Mouse (Mus musculus) erythroblast, adult 5-6 weeks (primary cell): Measurements from ENCODE around the gene Uggt1. TPM values are rescaled to one million over a fixed set of nuclear protein-coding genes. Genes with fewer than 3 reads are reported as not detected.

Experiments
- ATAC-seq: replicated peaks from 2 replicates; pipeline ENCODE4 v1.8.0; 2016; ENCODE audit warnings: moderate number of reproducible peaks, mild to moderate bottlenecking, moderate TSS enrichment, inconsistent platforms; ENCODE audit not compliant: poor library complexity, low FRiP score, severe bottlenecking
- total RNA-seq, 2 experiments: library from RNA; stranded (forward) in 1 of 2; stranded (reverse) in 1 of 2; fragments of 150-400 nt in 1 of 2; fragments of 200-764, 138-1000 nt in 1 of 2; gene quantifications; 2 replicates each; pipeline versions ENCODE4 v1.2.3 to v1.2.4; 2015 to 2017; ENCODE audit warnings: low replicate concordance in 2 of 2

The Uggt1 gene
- total RNA-seq, 2 experiments from 2014 or later = 17.5 to 23.0 TPM

DNA sequence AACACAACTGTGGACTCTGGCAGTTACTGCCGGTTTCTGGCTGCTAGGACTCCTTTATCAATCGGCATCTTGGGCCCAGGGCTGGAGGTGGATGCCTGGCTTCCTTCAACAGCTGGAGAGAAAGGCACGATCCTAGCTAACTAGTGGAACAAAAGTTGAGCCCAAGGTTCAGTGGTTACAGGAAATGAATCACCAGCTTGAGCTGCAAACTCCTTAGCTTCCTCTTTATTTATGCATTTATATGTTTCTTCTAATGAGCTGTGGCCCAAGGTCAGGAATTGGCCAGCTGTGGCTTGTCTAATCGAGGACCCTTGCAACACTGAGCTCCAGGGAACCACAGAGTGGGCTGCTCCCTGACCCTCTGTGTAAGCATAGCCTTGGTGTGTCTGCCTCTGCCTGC, 115.4 kb downstream of the Uggt1 start:
- ATAC-seq = no peak

DNA sequence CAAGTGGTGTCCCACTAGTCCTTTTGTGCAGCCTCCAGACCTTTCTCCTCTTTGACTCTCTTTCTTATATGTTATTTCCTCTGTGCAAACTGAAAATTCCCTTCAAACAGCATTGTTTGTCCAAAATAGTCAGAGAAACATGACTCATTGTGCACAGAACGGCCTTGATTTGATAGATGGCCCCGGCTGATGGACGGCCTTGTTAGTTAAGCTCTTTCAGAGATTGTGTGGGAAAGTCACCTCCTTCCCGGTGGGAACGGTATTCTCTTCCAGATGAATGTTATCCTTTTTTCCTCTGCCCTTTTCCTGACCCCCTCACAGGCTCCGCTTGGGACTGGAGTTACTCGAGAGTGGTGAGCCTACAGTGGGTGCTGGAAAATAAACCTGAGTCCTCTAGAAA, 119.4 kb downstream of the Uggt1 start:
- ATAC-seq = no peak

DNA sequence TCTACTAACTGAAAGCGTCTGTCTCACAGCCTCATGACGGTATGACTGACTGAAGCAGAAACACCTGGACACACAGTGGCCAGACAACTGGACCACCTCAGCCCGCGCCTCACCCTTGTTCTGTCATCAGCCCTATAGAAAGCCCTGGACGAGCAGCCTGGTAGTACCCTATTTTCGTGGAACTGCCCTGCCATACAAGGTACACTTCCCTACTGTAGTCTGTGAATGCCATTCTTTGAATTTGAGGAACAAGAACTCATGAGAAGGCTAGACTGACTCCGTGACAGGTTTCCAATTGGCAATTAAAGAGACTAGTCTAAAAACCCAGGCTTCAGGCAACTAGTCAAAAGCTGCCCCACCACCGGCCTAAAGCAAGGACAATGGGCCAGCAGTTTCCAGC, 123.3 kb downstream of the Uggt1 start:
- no peak for ATAC-seq

DNA sequence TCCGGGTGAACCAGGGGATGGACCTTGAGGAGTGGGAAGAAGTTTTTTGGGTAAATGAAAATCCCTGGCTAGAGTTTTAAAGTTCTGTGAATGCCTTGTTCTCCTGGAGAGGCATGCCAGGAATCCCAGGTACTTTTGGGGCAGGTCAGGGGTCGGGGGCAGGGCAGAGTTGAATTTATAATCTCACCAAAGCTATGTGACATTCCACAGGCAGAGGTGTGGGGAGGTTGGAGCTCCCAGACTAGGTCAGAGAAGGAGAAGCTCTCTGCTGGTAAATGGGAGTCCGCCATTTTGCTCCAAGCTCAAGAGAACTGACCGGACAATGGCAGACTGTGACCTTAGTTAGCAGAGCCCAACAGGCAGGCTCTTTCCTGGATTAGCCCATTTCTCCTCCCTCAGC, 125.1 kb downstream of the Uggt1 start:
- no peak for ATAC-seq

GRCm38 (mm10) chr1:36118958-36119357, 125.6 kb downstream of the Uggt1 start:
- ATAC-seq = no peak

DNA sequence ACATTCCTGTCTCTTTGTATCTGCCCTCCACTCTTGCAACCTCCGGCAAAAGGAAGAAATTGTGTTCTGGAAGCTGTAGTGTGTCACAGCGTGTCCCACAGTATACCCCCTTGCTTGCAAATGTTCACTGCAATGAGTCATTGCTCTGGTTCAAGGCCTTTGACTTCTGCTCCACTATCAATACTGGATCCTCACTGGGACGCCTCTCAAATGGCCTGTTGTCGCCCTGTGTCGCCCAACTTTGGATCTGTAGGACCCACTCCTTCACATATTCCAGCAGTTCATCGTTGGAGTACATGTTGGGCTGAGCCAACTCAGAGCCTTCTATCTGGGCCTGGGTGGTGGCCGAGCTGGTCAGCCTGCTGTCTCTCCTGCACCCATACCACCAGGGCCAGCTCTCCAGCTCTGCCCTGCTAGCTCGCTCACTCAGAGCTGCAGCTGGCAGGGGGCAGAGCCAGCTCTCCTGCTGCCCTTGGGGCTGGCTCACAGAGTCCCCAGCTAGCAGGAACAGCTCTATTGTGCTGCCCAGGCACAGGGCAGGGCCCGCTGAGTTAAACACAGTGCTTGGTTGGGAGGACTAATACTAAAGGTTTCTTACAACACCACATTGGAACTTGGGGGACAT, 126.3 kb downstream of the Uggt1 start:
- ATAC-seq = no peak

DNA sequence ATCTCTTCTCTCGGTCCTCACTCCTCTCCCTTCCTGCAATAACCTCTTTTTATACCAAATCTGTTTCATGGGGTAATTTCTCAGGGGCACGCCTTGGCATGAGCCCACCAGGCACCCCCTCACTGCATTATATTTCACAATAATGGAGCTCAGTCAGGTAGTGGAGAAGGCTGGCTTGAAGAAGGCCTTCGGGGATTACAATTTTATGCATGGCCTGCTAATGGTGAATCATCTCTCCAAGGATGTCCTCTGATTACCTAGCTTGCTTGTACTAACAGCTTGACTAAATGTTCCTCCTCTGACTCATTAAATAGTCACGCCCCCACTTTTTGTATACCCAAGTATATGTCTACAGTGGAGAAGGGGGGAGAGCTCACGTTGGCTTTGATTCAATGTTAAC, 128.0 kb downstream of the Uggt1 start:
- ATAC-seq = no peak

DNA sequence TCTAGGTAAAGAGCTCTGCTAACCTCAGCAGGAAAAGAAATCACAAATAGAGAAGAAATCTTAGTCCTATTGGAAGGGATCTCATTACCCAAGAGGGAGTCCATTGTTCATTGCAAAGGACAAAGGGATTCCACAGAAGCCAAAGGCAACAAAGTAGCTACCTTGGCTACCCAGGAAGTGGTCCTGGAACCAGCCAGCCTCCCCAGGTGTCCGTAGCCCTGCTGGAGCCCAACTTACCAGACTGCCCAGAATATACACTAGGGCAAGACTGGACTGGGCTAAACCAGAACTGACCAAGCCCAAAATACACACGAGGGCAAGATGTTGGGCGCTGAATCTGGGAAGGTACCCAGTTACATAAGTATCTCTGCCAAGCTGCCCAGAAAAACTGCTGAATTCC, 129.7 kb downstream of the Uggt1 start:
- no peak for ATAC-seq

GRCm38 (mm10) chr1:36113670-36114069, 130.8 kb downstream of the Uggt1 start:
- ATAC-seq = no peak

GRCm38 (mm10) chr1:36112665-36113064, 131.9 kb downstream of the Uggt1 start:
- ATAC-seq = no peak

DNA sequence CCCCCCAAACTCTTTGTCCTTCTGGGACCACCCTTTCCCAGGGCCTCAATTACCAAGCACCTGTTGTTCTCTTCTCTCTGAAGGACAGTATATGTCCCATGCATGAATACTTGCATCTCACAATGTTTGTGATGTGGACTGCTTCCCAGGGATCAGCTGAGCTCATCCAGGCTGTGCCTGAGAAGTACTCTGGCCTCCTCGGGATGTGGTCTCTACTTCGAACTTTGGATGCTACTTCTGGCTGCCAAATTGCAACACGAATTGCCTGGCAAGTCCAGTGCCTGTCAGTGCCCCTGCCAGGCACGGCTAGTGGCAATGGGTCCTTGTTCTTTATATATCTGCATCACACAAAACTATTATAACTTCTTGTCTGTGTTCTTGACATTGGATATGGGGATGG, 134.5 kb downstream of the Uggt1 start:
- ATAC-seq = no peak

DNA sequence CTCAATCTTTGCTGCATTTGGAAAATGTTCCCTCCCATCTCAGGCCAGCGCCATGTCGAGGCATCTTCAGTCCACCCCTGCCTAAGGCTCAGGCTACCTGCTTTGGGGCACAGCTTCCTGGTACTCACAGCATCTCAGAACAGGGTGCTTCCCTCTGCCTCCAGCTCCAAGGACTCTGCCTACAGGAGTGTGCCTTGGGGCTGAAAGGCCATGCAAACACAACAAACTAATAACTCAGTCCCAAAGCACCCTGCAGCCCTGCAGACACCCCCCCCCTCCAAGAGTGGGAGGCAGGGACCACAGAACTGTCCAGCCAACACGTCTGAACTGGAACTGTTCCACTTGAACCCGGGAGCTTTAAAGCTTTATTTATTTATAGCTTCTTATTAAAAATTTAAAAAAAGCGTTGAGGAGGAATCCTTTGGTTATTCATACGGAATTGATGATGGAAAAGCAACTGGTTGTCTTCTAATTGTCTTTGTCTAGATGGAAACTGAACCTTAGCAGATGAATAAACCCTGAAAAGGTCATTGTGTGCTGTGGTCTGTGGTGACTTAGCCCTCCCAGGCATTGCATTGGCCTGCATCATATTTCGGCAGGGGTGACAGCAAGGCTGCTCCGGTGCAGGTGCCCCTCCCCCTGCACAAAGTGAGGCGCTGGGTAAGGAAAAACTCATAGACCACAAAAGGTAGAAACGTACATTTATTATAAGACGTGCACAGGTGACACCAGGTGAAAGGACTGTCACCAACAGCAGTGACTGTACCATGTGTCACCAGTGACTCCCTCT, 138.4 kb downstream of the Uggt1 start:
- ATAC-seq = no peak

DNA sequence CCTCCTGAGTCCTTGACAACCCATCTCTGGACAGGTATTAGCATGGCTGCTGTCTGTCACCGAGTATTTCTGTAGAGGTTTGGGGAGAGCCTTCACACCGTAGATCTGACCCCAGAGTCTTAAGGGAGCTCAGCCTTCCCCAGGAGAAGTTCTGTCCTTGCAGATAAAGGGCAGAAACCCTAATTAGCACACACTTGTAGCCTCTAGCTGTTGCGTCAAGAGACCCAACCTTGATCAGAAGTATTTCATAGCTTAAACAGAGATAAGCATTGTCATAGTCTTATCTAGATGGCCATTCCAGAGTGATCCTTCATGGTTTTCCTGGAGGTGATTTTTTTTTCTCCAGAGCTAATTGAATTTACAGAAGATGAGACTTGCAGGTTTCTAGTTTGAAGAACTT, 144.1 kb downstream of the Uggt1 start:
- ATAC-seq = no peak

GRCm38 (mm10) chr1:36098432-36098831, 146.1 kb downstream of the Uggt1 start:
- ATAC-seq = no peak

DNA sequence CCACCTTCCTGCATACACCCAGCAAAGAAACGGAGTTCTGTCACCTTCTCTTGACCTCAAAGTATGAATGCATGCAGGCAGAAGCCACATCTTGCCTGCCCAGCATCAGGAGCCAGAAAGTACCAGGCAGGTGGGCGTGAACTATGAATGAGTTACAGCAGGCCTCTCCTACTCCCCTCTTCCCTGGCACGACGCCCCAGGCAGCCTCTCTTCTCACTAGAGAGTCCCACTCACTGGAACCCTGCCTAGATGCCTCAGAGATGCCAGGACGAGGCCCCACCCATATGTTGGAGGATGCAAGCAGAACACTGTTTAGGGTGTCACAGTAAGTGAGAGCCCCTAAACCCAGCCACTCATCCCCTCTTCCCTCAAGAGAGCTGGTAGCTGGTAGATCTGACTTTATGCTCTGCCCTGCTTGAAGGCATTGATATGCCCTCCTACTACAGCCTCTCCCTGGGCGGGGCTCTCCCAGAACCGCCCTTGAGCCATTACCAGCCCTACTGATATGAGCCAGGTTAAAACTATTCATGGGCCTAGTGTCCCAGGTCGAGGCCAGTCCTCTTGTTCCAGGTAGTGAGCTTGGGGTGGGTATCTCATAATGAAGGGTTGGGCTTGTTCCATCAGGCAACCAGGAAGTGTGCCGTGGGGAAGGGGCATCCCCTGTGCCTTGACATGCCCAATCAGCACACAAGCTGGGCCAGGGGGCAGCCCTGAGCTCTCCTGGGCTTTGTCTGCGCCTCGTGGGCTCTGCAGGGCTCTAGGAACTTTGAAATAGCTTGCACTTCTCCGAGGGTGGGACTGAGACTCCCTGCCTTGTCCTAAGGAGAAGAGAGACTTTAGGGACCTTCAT, 148.9 kb downstream of the Uggt1 start:
- ATAC-seq = peak; percentile 75

- ATAC-seq = no peak
Measured at GRCm38 (mm10) chr1:36093741-36094140, 150.8 kb downstream of the Uggt1 start.

DNA sequence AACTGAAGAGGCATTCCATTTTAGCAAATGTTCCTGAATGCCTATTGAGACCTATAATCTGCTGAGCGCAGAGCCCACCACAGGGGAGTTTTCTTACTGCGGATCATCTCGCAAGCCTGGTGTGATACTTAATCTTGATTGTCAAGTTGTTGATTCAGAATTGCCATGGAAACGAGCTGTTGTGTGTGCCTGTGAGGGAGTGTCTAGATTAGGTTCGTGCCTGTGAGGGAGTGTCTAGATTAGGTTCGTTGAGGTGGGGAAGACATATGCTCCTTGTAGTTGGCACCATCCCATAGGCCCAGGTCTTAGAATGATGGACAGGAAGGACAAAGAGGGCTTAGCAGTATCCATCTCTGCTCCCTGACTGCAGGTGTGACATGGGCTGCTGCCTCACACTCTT, 153.3 kb downstream of the Uggt1 start:
- ATAC-seq = peak; percentile 66

DNA sequence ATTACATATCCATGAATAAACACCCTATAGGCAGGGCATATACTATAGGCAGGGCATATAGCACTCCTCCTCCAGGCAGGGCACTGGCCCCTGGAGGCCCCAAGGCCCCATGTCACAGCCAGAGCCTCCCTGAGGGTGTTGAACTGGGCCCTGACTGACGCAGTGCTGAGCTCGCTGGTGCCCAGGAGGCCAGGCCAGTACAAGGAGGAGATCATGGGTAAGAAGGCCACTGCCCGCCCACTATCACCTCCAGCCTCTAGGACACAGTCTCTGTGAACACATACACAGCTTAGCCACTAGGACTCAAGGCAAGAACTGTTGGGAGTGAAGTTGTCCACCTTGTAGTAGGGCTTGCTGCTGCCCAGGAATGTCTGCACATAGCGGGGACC, 153.8 kb downstream of the Uggt1 start:
- peak; percentile 29 for ATAC-seq
